Mouse (Mus musculus) c-Kit-positive CD71-negative TER-119-negative erythroid progenitor cells, embryonic 14.5 days (primary cell): Measurements from ENCODE around the gene Efnb2.

Experiments
- DNase-seq: peaks from one replicate; pipeline ENCODE4 v3.0.0-alpha.2; 2013; ENCODE audit warnings: low read depth

The Efnb2 gene

DNA sequence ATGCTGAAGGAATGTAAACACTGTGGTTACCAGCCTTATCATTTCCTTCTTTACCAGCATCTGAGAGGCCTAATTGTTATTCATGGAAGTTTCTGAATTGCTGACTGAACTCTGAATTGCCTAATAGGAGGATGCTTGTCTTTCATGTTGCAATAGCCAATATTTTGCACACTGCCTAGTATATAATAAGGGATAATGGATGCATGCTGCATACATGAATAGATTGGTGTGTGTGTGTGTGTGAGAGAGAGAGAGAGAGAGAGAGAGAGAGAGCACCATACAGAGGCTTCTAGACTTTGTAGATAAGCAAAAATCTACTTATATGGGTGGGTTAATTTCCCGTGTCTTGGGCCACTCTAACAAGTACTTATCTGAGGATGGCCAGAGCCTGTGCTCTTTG is 47.2 kb downstream of the Efnb2 start:
- DNase-seq: no peak

GRCm38 (mm10) chr8:8611928-8612327 is 49.1 kb downstream of the Efnb2 start:
- DNase-seq: no peak

DNA sequence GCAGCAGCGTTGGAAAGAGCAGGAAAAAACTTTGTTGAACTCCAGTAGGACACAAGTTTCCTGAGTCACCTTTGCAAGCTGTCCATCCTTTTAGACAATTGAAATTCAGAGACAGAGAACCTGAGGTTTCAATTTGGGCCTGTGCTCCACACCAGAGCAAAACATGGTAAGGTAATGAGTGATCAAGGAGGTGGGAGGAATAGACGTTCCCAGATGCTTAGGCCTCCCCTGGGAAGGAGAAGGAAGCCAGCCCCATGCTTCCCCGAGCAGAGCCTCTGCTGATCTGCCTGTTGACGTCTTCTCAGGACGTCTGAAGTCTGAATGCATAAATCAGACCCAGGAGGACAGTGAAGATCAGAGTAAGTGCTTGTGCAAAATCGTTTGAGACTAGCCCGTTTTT is 51.3 kb downstream of the Efnb2 start:
- DNase-seq: no peak

- DNase-seq: no peak
Measured at GRCm38 (mm10) chr8:8609141-8609540, 51.9 kb downstream of the Efnb2 start.

- no peak for DNase-seq
Measured at GRCm38 (mm10) chr8:8605621-8606020, 55.4 kb downstream of the Efnb2 start.

DNA sequence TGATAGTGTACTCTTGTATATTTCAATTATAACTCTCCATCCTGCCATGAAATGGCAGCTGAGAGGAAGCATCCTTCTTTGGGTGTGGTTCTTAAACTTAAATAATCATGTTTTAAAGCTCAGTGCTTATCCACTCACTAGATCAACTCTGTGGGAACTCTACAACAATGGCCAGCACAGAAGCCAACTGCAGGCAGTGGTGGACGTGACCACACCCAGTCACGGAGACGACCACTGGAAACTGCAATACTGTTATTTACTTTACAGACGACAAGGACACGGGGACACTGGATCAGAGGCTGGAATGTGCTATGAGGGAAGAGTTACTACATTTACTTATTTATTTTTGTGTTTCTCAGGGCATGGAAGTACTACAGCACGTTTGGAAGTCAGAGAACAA is 57.2 kb downstream of the Efnb2 start:
- DNase-seq: no peak

GRCm38 (mm10) chr8:8602616-8603461 is 58.2 kb downstream of the Efnb2 start:
- no peak for DNase-seq

DNA sequence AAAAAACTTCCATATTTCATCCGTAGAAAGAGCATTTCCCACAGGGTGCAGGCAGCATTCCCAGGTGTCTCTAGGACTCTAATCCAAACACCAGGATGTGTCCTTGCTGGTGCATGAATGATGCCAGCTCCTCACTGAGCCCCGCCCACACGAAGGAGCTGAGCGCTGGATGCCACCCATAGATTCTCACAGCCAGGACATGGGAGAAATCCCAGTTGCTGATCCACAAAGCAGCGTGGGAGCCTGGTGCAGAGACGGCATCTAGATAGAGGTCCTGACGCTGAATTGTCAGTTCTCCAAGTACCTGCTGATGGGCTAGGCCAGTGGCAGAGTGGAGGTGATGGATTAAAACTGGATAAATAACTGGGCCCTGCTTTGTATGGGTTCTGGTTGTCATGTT is 61.1 kb downstream of the Efnb2 start:
- DNase-seq: no peak

DNA sequence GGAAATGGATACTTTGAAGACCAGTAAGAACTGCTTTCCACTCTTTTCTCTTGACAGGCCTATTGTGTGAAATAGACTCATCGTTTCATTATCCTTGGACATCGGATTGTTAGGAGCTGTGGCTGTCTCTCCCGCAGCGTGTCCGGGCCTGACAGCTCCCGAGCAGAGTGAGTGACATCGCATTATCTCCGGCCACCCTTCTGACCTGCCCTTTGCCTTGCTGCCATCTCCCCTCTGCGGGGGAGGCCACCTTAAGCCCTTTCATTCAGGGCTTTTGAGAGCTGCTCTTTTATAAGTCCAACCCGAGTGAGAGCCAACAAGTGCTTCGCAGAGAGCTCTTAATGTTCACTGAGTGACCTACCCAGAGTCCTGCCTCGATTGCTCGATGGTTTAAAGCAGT is 63.6 kb downstream of the Efnb2 start:
- DNase-seq: no peak

DNA sequence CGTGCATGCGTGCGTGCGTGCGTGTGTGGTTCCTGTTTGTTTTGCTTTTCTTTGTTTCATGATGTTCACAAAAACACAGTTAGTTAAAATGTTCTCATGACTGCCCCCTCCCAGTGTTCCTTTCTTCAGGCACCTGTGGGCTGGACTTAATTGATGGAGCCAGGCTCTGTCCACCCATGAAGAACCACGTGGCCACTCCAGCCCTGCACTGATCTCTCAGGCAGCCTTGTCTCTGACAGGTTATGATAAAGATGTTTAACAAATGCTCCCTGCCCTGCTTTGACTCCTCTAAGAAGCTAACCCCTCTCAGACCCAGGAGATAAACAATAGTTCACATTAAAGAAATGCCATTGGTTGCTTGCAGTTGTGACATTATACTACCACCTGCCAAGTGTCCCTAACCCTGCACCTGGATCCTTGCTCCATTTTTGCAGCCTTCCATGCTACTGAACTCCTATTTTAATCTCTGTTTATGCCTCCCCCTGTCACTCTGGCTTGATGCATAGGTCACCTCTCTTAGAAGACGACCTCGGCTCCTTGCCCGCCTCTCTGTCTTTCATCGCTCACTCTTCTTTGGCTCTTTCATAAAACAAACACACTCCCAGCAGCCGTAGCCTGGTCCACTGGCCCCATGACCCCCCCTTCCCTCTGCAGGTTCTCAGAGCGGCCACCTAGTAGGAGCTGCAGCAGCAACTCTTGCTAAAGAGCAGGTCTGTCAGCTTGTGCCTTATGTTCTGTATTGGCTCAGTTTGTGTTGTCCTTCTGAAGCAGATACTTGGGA is 65.0 kb downstream of the Efnb2 start:
- DNase-seq: no peak

DNA sequence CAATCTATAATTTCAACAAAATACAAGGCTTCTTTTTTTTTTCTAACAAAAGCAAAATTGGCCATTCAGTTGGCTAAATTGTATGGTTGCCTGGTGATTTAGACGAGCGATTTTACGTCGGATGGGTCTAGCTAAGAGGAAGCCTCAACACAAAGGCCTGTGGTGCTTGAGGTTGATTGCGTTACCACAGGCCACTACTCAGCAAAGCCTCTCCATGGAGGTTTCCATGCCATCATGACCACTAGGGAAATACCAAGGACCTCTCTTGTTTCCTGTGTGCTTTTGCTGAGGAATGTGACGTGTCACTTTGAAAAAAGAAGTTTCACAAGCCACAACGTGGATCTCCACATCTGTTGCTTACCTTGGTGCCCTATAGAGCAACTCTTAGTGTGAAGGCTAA is 67.2 kb downstream of the Efnb2 start:
- DNase-seq: no peak

DNA sequence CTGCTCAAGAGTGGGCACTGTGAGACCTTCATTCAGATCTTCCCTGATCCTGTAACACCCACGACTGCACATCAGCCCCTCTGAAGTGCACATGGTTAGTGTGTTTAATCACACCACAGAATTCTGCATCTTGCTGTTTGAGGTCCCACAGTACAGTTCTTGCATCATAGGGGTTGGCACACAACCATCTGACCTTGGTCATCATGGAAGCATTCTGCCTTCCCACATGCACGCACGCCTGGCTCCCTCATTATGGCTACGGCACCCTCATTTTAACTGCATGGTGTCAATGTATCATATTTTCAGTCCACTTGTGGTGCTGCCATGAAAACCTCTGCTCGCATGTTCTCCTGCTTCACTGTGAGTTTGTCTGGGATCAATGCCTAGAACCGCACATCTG is 67.7 kb downstream of the Efnb2 start:
- DNase-seq: no peak

DNA sequence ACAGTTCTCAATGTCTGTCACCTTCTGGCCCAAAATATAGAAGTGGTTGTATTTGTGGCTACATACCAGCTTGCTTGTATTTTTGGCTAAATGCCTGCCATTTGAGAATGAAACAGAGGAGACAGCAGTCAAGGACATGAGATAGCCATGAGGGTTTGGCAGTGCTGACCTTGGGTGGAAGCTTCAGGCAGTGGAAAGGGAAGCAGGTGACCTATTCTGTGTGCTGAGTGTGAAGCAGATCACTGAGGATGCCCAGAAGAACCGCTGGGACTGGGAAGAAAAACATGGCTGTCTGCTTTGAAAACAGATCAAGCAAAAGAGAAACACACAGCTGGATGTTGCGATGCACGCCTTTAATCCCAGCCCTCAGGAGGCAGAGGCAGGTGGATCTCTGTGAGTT is 68.7 kb downstream of the Efnb2 start:
- DNase-seq: no peak

DNA sequence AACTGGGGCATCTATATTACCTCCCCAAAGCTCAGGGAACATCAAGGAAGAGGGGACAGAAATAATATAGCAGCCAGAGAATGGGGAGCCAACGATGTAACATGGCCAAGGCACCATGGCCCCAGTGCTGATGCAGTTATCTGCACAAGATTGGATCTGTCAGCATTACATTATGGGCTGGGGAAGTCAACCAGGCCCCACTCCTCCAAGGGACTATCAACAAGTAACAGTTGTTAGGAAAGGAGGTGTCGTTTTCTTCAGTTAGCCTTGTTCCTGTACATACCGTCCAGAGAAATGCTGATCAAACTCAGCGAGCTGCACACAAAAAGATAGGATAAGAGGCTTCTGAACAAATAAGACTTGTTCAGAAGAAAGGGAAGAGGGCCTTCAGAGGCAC is 77.1 kb downstream of the Efnb2 start:
- DNase-seq: no peak

GRCm38 (mm10) chr8:8583290-8583980 is 77.6 kb downstream of the Efnb2 start:
- DNase-seq: no peak

- no peak for DNase-seq
Measured at GRCm38 (mm10) chr8:8577770-8578303, 83.2 kb downstream of the Efnb2 start.

DNA sequence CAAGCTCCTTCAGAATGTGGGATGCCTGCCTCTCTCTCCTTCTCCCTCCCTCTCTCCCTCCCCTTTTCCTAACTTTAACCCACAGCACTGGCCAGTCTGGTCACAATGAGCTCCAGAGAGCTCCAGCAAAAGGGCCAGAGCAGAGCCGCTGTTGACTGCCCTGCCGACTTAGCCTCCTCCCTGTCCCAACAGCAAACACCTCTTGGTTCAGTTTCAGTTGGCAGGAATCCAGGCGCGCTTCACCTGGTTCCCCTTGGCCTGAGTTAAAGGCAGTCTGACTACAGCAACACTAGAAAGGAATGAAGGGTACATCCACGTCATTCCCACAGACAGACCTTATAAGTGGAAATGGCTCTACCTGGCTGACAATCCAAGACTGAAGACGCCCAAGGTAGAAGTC is 84.2 kb downstream of the Efnb2 start:
- no peak for DNase-seq

- DNase-seq: no peak
Measured at GRCm38 (mm10) chr8:8576286-8576685, 84.8 kb downstream of the Efnb2 start.

GRCm38 (mm10) chr8:8574521-8575499 is 86.2 kb downstream of the Efnb2 start:
- DNase-seq: no peak

DNA sequence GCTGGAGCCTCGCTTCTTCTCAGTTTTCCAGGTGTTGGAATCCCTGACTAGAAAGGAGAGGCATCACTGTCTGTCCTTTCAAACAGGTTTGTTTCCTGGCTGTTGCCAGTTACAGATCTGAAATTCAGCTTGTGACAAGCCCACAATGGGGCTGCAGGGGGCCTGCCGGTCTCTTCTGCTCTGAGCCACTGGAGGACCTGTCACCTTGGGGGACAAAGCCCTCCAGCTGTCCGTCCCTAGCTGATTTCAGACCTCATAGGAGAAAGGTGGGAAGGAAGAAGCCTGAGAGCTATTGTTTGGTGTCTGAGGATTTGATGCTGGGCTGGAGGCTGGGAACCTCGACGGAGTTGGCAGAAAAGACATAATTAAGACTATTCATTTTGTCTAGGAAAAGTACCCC is 88.8 kb downstream of the Efnb2 start:
- no peak for DNase-seq

GRCm38 (mm10) chr8:8571625-8572215 is 89.3 kb downstream of the Efnb2 start:
- no peak for DNase-seq
